Mouse (Mus musculus) liver, adult 2 months (tissue): ENCODE measurements around the gene 3110021N24Rik. TPM values are rescaled to one million over a fixed set of nuclear protein-coding genes. Genes with fewer than 3 reads are reported as not detected.

Source experiments
- DNase-seq: peaks from one replicate; pipeline ENCODE4 v3.0.0-alpha.2; 2011; ENCODE audit warnings: low read depth, low spot score; ENCODE audit errors: extremely low read depth
- H3K27ac ChIP-seq: fragments of 200-500 bp; replicated peaks from 2 replicates; pipeline ENCODE4 v1.5.1; 2012; ENCODE audit warnings: low read depth, mild to moderate bottlenecking, control low read depth, inconsistent platforms, low read length; ENCODE audit not compliant: insufficient read depth
- H3K27me3 ChIP-seq: fragments of 200-500 bp; 2 replicates; pipeline ENCODE4 v1.6.1; 2012; ENCODE audit warnings: mild to moderate bottlenecking, moderate library complexity, low read length, inconsistent platforms; ENCODE audit not compliant: control insufficient read depth, insufficient read depth
- H3K36me3 ChIP-seq: fragments of 200-500 bp; 2 replicates; pipeline ENCODE4 v1.6.1; 2012; ENCODE audit warnings: low read length, inconsistent platforms; ENCODE audit not compliant: control insufficient read depth, insufficient read depth
- H3K4me1 ChIP-seq: fragments of 200-500 bp; 2 replicates; pipeline ENCODE4 v1.6.1; 2011; ENCODE audit warnings: low read length; ENCODE audit not compliant: control insufficient read depth, insufficient read depth
- H3K4me3 ChIP-seq: fragments of 200-500 bp; 2 replicates; pipeline ENCODE4 v1.5.1; 2011; ENCODE audit warnings: low read depth, mild to moderate bottlenecking, control low read depth, low read length, moderate library complexity; ENCODE audit not compliant: insufficient read depth
- H3K79me2 ChIP-seq: fragments of 200-500 bp; 2 replicates; pipeline ENCODE4 v1.6.1; 2012; ENCODE audit warnings: inconsistent platforms, mild to moderate bottlenecking, low read length, moderate library complexity; ENCODE audit not compliant: control insufficient read depth, insufficient read depth
- H3K9ac ChIP-seq: fragments of 200-500 bp; 2 replicates; pipeline ENCODE4 v1.6.1; 2012; ENCODE audit warnings: low read depth, mild to moderate bottlenecking, control low read depth, inconsistent platforms, low read length
- CTCF ChIP-seq: fragments of 200-500 bp; IDR thresholded peaks from 2 replicates; pipeline ENCODE4 v1.5.1; 2011; ENCODE audit warnings: low read depth, low read length, control low read depth
- POLR2A ChIP-seq: fragments of 200-500 bp; IDR thresholded peaks from 2 replicates; pipeline ENCODE4 v1.6.1; 2011; ENCODE audit warnings: low read length, control low read depth; ENCODE audit not compliant: insufficient read depth; ENCODE audit errors: extremely low read depth
- WGBS: fragments of 180-500 bp; shearing (Covaris S2); methylation state at CpG from one replicate; pipeline ENCODE4 v1.1.7; 2018; 5-methylcytosine and 5-hydroxymethylcytosine counted together
- polyA plus RNA-seq: library from polyadenylated mRNA; depleted of rRNA; stranded (reverse); fragments of >200 nt; gene quantifications from 2 replicates; pipeline ENCODE4 v1.2.3, GENCODE M21; 2012; rRNA removed
- total RNA-seq: library from RNA; depleted of rRNA; stranded (reverse); fragments of >200 nt; gene quantifications from 2 replicates; pipeline ENCODE4 v1.2.3, GENCODE M21; 2014; rRNA removed

Gene 3110021N24Rik
- total and polyA plus RNA-seq, 2 experiments, result 0.46 TPM; not detected in 1

DNA sequence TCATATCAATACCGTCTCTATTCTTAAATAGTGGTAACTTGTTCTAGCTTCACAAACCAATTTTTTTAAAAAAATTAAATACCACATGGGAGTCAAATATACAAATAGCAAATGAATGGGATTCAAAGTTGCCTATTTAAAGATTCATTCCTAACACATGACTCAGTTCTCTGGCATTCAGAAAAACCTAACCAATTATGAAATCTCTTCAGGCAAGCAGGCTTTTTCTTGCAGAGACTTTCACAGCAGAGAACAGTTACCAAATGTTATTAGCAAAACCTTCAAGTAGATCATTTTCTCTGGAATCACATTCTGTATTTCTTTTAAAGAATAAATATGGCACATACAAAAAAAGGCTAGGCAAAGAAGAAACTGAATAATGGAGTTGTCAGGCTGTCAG lies 111.2 kb downstream of the 3110021N24Rik start:
- peaks cover 8% of the 10 kb centered on the region; the same call in 1 of the 2 replicates for H3K79me2 ChIP-seq
- H3K9ac ChIP-seq, result no peak overlapping the region
- peaks cover 21% of the 10 kb centered on the region for H3K36me3 ChIP-seq
- TF ChIP-seq POLR2A (no peak), CTCF (no peak)
- H3K27ac ChIP-seq, result no peak overlapping the region
- peaks cover 8% of the 10 kb centered on the region for H3K4me1 ChIP-seq
- no peak for DNase-seq
- H3K27me3 ChIP-seq, result no peaks in the 10 kb centered on the region
- no peak overlapping the region for H3K4me3 ChIP-seq
- 31% methylated on average over 1 of the region's 1 CpGs for WGBS

Other genes with a start within 250 kb of the 3110021N24Rik start
- gene Prpf38a, start 140.3 kb upstream of the 3110021N24Rik start, total RNA-seq, result 9.1 and 13.3 TPM in 2 replicates
- 1.6 and 2.2 TPM in 2 replicates for gene Prpf38a, start 140.3 kb upstream of the 3110021N24Rik start, polyA plus RNA-seq
- gene Orc1, start 140.2 kb upstream of the 3110021N24Rik start, total RNA-seq, result under 0.01 and 0.13 TPM in 2 replicates
- gene Orc1, start 140.2 kb upstream of the 3110021N24Rik start, polyA plus RNA-seq, result not detected in 2 replicates
- 7.1 and 8.7 TPM in 2 replicates for gene Cc2d1b, start 99.7 kb upstream of the 3110021N24Rik start, total RNA-seq
- gene Cc2d1b, start 99.7 kb upstream of the 3110021N24Rik start, polyA plus RNA-seq, result 6.7 and 9.5 TPM in 2 replicates
- gene Zfyve9, start 61.1 kb downstream of the 3110021N24Rik start, total RNA-seq, result 15.0 and 15.4 TPM in 2 replicates
- gene Zfyve9, start 61.1 kb downstream of the 3110021N24Rik start, polyA plus RNA-seq, result 2.1 and 2.2 TPM in 2 replicates
- gene Btf3l4, start 114.0 kb downstream of the 3110021N24Rik start, total RNA-seq, result 27.3 and 29.9 TPM in 2 replicates
- 7.0 and 8.1 TPM in 2 replicates for gene Btf3l4, start 114.0 kb downstream of the 3110021N24Rik start, polyA plus RNA-seq
- gene Txndc12, start 115.0 kb downstream of the 3110021N24Rik start, total RNA-seq, result 38.1 and 41.4 TPM in 2 replicates
- 15.3 and 19.4 TPM in 2 replicates for gene Txndc12, start 115.0 kb downstream of the 3110021N24Rik start, polyA plus RNA-seq
- gene Kti12, start 128.1 kb downstream of the 3110021N24Rik start, total RNA-seq, result 8.1 and 11.1 TPM in 2 replicates
- gene Kti12, start 128.1 kb downstream of the 3110021N24Rik start, polyA plus RNA-seq, result 26.6 and 32.0 TPM in 2 replicates
- gene A730015C16Rik, start 129.0 kb downstream of the 3110021N24Rik start, total RNA-seq, result 0.07 and 0.09 TPM in 2 replicates
- 0.09 and 0.37 TPM in 2 replicates for gene A730015C16Rik, start 129.0 kb downstream of the 3110021N24Rik start, polyA plus RNA-seq
- 0.09 and 0.27 TPM in 2 replicates for gene Rab3b, start 159.4 kb downstream of the 3110021N24Rik start, total RNA-seq
- gene Rab3b, start 159.4 kb downstream of the 3110021N24Rik start, polyA plus RNA-seq, result 0.96 and 1.4 TPM in 2 replicates